Mouse (Mus musculus): ENCODE results near the gene Mpp4.

- TF ChIP-seq GATA1 (IDR thresholded peaks at IDR 0.05; ENCODE audit: borderline replicate concordance, low read length) (no peak), FLI1 (IDR thresholded peaks at IDR 0.05; ENCODE audit: low read length) (no peak)
Observed at GRCm38 (mm10) chr1:59161396-59161795, 1.8 kb downstream of the Mpp4 start.
